Mouse (Mus musculus) ES-Bruce4 (cell line): ENCODE results near the gene Zswim3.

Source experiments
- CTCF ChIP-seq: IDR thresholded peaks from one replicate; pipeline ENCODE4 v1.8.1; 2011; ENCODE audit warnings: low read depth, low read length
- EP300 ChIP-seq: IDR thresholded peaks from 2 replicates; pipeline ENCODE4 v1.6.1; 2011; ENCODE audit warnings: low read depth, low read length; ENCODE audit not compliant: insufficient read depth
- POLR2A ChIP-seq: IDR thresholded peaks from one replicate; pipeline ENCODE4 v1.8.1; 2011; ENCODE audit warnings: low read length; ENCODE audit not compliant: insufficient read depth

DNA sequence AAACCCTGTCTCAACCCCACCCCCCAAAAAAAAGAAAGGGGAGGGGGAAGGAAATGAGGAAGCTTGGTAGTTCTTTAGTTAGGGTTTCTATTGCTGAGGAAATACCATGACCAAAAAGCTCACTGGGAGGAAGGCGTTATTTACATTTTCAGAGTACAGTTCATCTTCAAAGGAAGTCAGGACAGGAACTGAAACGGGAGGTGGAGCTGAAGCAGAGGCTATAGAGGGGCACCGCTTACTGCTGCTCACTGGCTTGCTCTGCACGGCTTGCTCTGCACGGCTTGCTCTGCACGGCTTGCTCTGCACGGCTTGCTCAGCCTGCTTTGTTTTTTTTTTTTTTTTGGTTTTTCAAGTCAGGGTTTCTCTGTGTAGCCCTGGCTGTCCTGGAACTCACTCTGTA lies 63.6 kb downstream of the Zswim3 start:
- TF ChIP-seq POLR2A = no peak
- TF ChIP-seq CTCF = no peak
- TF ChIP-seq EP300 = no peak
